Mouse (Mus musculus): Measurements from ENCODE around the gene Dlg4.
A peak's percentile ranks its signal among the peaks of the same experiment; 100 is the strongest.
"Not testable (repeated sequence)": the region's sequence is repeated elsewhere in the genome, so short reads cannot be mapped to it uniquely, and the experiment has no call there.

Gene Dlg4

GRCm38 (mm10) chr11:69996161-69997061 lies 20.3 kb upstream of the Dlg4 start:
- DNase-seq (ENCODE audit: low read depth, low spot score) = no peak

- DNase-seq (ENCODE audit: low read depth, low spot score) = no peak
These were observed 19.7 kb upstream of the Dlg4 start for GRCm38 (mm10) chr11:69997070-69997509.

- DNase-seq (ENCODE audit: low read depth, low spot score) = no peak
These were observed 17.9 kb upstream of the Dlg4 start for GRCm38 (mm10) chr11:69998567-69999491.

- DNase-seq (ENCODE audit: low read depth, low spot score) = no peak
These were observed 17.1 kb upstream of the Dlg4 start for GRCm38 (mm10) chr11:69999666-70000065.

GRCm38 (mm10) chr11:70000396-70000898 lies 16.3 kb upstream of the Dlg4 start, which contains the start of gene Dvl2:
Gene Dvl2, plus strand, starts transcription at chr11:70000595.
- DNase-seq (ENCODE audit: low read depth, low spot score) = peak; percentile 92

- DNase-seq (ENCODE audit: low read depth, low spot score) = no peak
These were observed 15.6 kb upstream of the Dlg4 start for GRCm38 (mm10) chr11:70001159-70001558.

GRCm38 (mm10) chr11:70001865-70002264 lies 14.9 kb upstream of the Dlg4 start:
- no peak for DNase-seq (ENCODE audit: low read depth, low spot score)

- no peak for DNase-seq (ENCODE audit: low read depth, low spot score)
These were observed 14.3 kb upstream of the Dlg4 start for GRCm38 (mm10) chr11:70002471-70002870.

- no peak for DNase-seq (ENCODE audit: low read depth, low spot score)
These were observed 11.2 kb upstream of the Dlg4 start for GRCm38 (mm10) chr11:70005521-70005920.

GRCm38 (mm10) chr11:70010033-70010432 lies 6.7 kb upstream of the Dlg4 start:
- DNase-seq (ENCODE audit: low read depth, low spot score) = no peak

- no peak for DNase-seq (ENCODE audit: low read depth, low spot score)
These were observed 6.2 kb upstream of the Dlg4 start for GRCm38 (mm10) chr11:70010548-70010947.

GRCm38 (mm10) chr11:70010961-70011360 lies 5.8 kb upstream of the Dlg4 start:
- no peak for DNase-seq (ENCODE audit: low read depth, low spot score)

- no peak for DNase-seq (ENCODE audit: low read depth, low spot score)
These were observed 3.8 kb upstream of the Dlg4 start for GRCm38 (mm10) chr11:70012931-70013330.

- DNase-seq (ENCODE audit: low read depth, low spot score) = no peak
These were observed 3.3 kb upstream of the Dlg4 start for GRCm38 (mm10) chr11:70013408-70013807.

GRCm38 (mm10) chr11:70014051-70014450 lies 2.7 kb upstream of the Dlg4 start:
- no peak for DNase-seq (ENCODE audit: low read depth, low spot score)

GRCm38 (mm10) chr11:70014880-70015558 lies 1.7 kb upstream of the Dlg4 start, which contains the start of gene Acadvl:
Gene Acadvl, minus strand, starts transcription at chr11:70015411.
- DNase-seq (ENCODE audit: low read depth, low spot score) = no peak

- DNase-seq (ENCODE audit: low read depth, low spot score) = no peak
These were observed 1.1 kb upstream of the Dlg4 start for GRCm38 (mm10) chr11:70015677-70016076.

- not testable (repeated sequence) for DNase-seq (ENCODE audit: low read depth, low spot score)
These were observed 565 bp upstream of the Dlg4 start for GRCm38 (mm10) chr11:70016177-70016576.

- DNase-seq (ENCODE audit: low read depth, low spot score) = no peak
These were observed 541 bp downstream of the Dlg4 start for GRCm38 (mm10) chr11:70017199-70017767.

- peak; percentile 78 for DNase-seq (ENCODE audit: low read depth, low spot score)
These were observed 1.6 kb downstream of the Dlg4 start for GRCm38 (mm10) chr11:70018131-70018990.

All from brain, embryonic 18.5 days (tissue).